Mouse (Mus musculus) gastrocnemius, postnatal 25 days (tissue): ENCODE data around the gene Hoxb8. TPM values are rescaled to one million over a fixed set of nuclear protein-coding genes. Genes with fewer than 3 reads are reported as not detected.

Source experiments
- microRNA-seq, 2 experiments: library from miRNA; unstranded; fragments of <30 nt; microRNA quantifications; one replicate each; pipeline ENCODE4 v1.2.0; 2021; ENCODE audit warnings: borderline replicate concordance in 2 of 2
- total RNA-seq, 2 experiments: library from RNA; stranded (reverse); gene quantifications; 1 replicate in 1 of 2; 2 replicates in 1 of 2; pipeline ENCODE4 v1.2.3; 2021

Hoxb8 gene
- total RNA-seq, 2 experiments from 2014 or later: 0.28 to 0.46 TPM

Small RNA genes lying within 50 kb of the gene (microRNA-seq; reads per million reads assigned to microRNA genes)
- 5,674 to 7,325 reads per million in 2 experiments for gene Mir10a
- 5.0 to 12.5 reads per million in 2 experiments for gene Mir196a-1

Other genes starting within 250 kb of the Hoxb8 start
- 10 to 100 TPM; 31.1 to 31.8 TPM for gene Snf8, start 247.0 kb upstream of the Hoxb8 start, total RNA-seq
- 10 to 100 TPM; 15.0 to 15.6 TPM for gene Ube2z, start 216.5 kb upstream of the Hoxb8 start, total RNA-seq
- gene Atp5g1, start 206.2 kb upstream of the Hoxb8 start, total RNA-seq: 1,000 to 10,000 TPM; 1,455 to 1,686 TPM
- not detected for gene Calcoco2, start 169.9 kb upstream of the Hoxb8 start, total RNA-seq
- not detected for gene Ttll6, start 148.1 kb upstream of the Hoxb8 start, total RNA-seq
- gene Hoxb13, start 87.6 kb upstream of the Hoxb8 start, total RNA-seq: not detected
- gene Hoxb9, start 10.4 kb upstream of the Hoxb8 start, total RNA-seq: under 1 TPM; 0.15 to 0.19 TPM
- 1 to 10 TPM in 1 of 2 experiments, under 1 TPM in 1; 0.28 to 1.1 TPM for gene Hoxb7, start 4.7 kb downstream of the Hoxb8 start, total RNA-seq
- gene Hoxb6, start 10.6 kb downstream of the Hoxb8 start, total RNA-seq: under 1 TPM; 0.31 to 0.62 TPM
- under 1 TPM; 0.38 to 0.64 TPM for gene Hoxb5, start 21.4 kb downstream of the Hoxb8 start, total RNA-seq
- gene Hoxb4, start 36.4 kb downstream of the Hoxb8 start, total RNA-seq: under 1 TPM; 0.24 to 0.38 TPM
- under 1 TPM; 0.43 to 0.78 TPM for gene Hoxb3, start 41.4 kb downstream of the Hoxb8 start, total RNA-seq
- gene Hoxb2, start 68.6 kb downstream of the Hoxb8 start, total RNA-seq: under 1 TPM; 0.15 to 0.24 TPM
- not detected for gene Hoxb1, start 83.8 kb downstream of the Hoxb8 start, total RNA-seq
- under 1 TPM in 1 of 2 experiments, not detected in 1; 0.24 TPM for gene Skap1, start 182.7 kb downstream of the Hoxb8 start, total RNA-seq